Mouse (Mus musculus) hindbrain, embryonic 12.5 days (tissue): ENCODE measurements around the gene Zfp467. TPM values are rescaled to one million over a fixed set of nuclear protein-coding genes. Genes with fewer than 3 reads are reported as not detected.

ENCODE experiments used
- ATAC-seq: fragments of 200-750 bp; cut with Nextera tagmentation; 2 replicates; pipeline ENCODE4 v1.8.0; 2017; ENCODE audit warnings: moderate TSS enrichment; ENCODE audit not compliant: low FRiP score
- H3K27ac ChIP-seq: fragments of 300-500 bp; sonication (generic); 2 replicates; pipeline ENCODE4 v1.5.1; 2016; ENCODE audit warnings: mild to moderate bottlenecking
- H3K27me3 ChIP-seq: fragments of 300-500 bp; sonication (generic); 2 replicates; pipeline ENCODE4 v1.6.1; 2016; ENCODE audit warnings: mild to moderate bottlenecking
- H3K36me3 ChIP-seq: fragments of 300-500 bp; sonication (generic); 2 replicates; pipeline ENCODE4 v1.6.1; 2016; ENCODE audit warnings: mild to moderate bottlenecking
- H3K4me1 ChIP-seq: fragments of 300-500 bp; sonication (generic); 2 replicates; pipeline ENCODE4 v1.6.1; 2016
- H3K4me2 ChIP-seq: fragments of 300-500 bp; sonication (generic); replicated peaks from 2 replicates; pipeline ENCODE4 v1.6.1; 2016; ENCODE audit warnings: mild to moderate bottlenecking
- H3K4me3 ChIP-seq: fragments of 300-500 bp; sonication (generic); 2 replicates; pipeline ENCODE4 v1.5.1; 2016; ENCODE audit warnings: mild to moderate bottlenecking
- H3K9ac ChIP-seq: fragments of 300-500 bp; sonication (generic); 2 replicates; pipeline ENCODE4 v1.6.1; 2016; ENCODE audit warnings: mild to moderate bottlenecking, moderate library complexity
- H3K9me3 ChIP-seq: fragments of 300-500 bp; sonication (generic); replicated peaks from 2 replicates; pipeline ENCODE4 v1.6.1; 2016; ENCODE audit warnings: mild to moderate bottlenecking
- WGBS: fragments of 180-500 bp; shearing (Covaris S2); methylation state at CpG from one replicate; pipeline ENCODE4 v1.1.7; 2016; 5-methylcytosine and 5-hydroxymethylcytosine counted together
- polyA plus RNA-seq: library from polyadenylated mRNA; unstranded; fragments of >200 nt; fragmentation: Nextera tagmentation; extraction: Ambion mirVana; gene quantifications from 2 replicates; pipeline ENCODE4 v1.2.1, GENCODE M21; 2016

Zfp467 gene
- polyA plus RNA-seq, 1 experiment from 2014 or later = 22.2 TPM

DNA sequence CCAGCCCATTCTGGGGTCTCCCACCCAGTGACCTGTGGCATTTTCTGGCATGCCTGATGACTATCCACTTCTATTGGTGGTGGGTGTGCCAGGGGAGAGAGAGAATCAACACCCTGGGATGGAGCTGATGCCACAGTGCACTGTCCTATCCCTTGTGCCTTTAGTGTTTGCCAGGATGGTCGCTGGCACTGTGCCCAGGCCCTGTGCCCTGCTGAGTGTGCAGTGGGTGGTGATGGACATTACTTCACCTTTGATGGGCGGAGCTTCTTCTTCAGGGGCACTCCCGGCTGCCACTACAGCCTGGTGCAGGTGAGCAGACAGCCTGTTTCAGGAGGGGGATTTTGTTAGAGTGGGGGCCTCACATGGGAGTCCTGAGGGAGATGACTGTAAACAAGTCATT is 7.1 kb upstream of the Zfp467 start:
- Histone ChIP-seq H3K36me3 (no peaks in the 10 kb centered on the region), H3K4me3 (no peak overlapping the region), H3K27me3 (no peaks in the 10 kb centered on the region), H3K4me1 (no peaks in the 10 kb centered on the region), H3K9ac (no peak overlapping the region), H3K27ac (no peak overlapping the region), H3K4me2 (no peak overlapping the region), H3K9me3 (no peaks in the 10 kb centered on the region)
- no peak for ATAC-seq
- WGBS = 76% methylated on average over 3 of the region's 3 CpGs

DNA sequence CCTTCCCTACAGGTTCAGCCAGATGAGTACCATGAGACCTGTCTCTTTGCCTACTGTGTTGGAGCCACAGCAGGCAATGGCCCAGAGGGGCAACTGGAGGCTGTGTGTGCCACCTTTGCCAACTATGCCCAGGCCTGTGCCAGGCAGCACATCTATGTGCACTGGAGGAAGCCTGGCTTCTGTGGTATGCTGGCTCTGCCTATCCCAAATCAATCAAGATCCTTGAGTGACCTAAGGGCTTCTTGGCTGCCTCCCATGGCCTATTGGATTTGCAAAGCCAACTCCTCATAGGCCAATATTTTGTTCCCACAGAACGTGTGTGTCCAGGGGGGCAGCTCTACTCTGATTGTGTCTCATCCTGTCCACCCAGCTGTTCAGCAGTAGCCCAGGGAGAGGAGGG is 6.5 kb upstream of the Zfp467 start:
- no peaks in the 10 kb centered on the region for H3K36me3 ChIP-seq
- H3K4me2 ChIP-seq = no peak overlapping the region
- no peak overlapping the region for H3K27ac ChIP-seq
- H3K9ac ChIP-seq = no peak overlapping the region
- H3K4me3 ChIP-seq = no peak overlapping the region
- H3K27me3 ChIP-seq = no peaks in the 10 kb centered on the region
- no peak for ATAC-seq
- no peaks in the 10 kb centered on the region for H3K4me1 ChIP-seq
- no peaks in the 10 kb centered on the region for H3K9me3 ChIP-seq
- 94% methylated on average over 1 of the region's 1 CpGs for WGBS

DNA sequence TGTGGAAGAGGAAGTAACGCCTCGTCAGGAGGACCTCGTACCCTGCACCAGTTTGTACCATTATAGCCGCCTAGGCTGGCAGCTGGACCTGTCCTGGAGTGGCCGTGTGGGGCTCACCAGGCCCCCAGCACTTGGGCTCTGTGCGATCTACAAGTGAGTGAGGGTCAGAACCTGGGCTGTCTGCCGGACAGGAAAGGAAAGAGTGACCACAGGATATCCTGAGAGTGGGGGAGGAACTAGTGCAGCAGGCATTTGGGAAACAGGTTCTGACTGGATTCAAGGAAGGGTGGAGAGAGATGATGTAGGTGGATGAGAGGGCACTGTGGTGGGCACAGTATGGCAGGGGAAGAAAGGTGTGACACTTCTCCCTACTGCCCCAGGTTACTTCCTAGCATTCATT is 2.9 kb upstream of the Zfp467 start:
- Histone ChIP-seq H3K27ac (no peak overlapping the region), H3K4me1 (peaks cover 9% of the 10 kb centered on the region), H3K27me3 (no peaks in the 10 kb centered on the region), H3K36me3 (no peaks in the 10 kb centered on the region), H3K9me3 (no peaks in the 10 kb centered on the region), H3K4me2 (no peak overlapping the region), H3K4me3 (no peak overlapping the region), H3K9ac (no peak overlapping the region)
- WGBS = 78% methylated on average over 7 of the region's 7 CpGs
- ATAC-seq = no peak

DNA sequence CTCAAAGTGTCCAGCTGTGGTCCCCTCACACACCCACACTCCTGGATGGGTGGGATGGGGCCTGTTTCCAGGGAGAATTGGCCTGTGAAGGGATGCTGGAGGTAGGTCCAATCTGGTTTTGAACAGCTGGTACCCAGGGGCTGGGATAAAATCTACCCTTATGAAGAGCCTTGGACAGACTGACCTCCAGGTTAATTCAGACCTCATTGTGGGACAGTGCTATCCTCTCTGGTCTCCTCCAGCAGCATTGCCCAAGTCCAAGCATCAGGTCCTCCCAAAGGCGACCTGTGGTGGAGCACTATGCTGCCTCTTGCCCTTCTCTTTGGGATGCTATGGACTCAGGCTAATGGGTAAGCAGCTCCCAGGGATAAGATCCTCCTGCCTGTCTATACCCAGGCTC is 2.3 kb upstream of the Zfp467 start, which contains the start of gene Sspo:
Gene Sspo (plus strand): TSS at position 301 of the 400 bp plus-strand sequence.
- no peak within 1 kb of the TSS for H3K9ac ChIP-seq
- no peak within 1 kb of the TSS for H3K4me2 ChIP-seq
- peaks cover 15% of the 10 kb centered on the region for H3K4me1 ChIP-seq
- H3K9me3 ChIP-seq = no peaks in the 10 kb centered on the region
- no peak for ATAC-seq
- 81% methylated on average over 1 of the region's 1 CpGs for WGBS
- H3K4me3 ChIP-seq = no peak within 1 kb of the TSS
- H3K27me3 ChIP-seq = no peaks in the 10 kb centered on the region
- no peaks in the 10 kb centered on the region for H3K36me3 ChIP-seq
- H3K27ac ChIP-seq = no peak within 1 kb of the TSS

DNA sequence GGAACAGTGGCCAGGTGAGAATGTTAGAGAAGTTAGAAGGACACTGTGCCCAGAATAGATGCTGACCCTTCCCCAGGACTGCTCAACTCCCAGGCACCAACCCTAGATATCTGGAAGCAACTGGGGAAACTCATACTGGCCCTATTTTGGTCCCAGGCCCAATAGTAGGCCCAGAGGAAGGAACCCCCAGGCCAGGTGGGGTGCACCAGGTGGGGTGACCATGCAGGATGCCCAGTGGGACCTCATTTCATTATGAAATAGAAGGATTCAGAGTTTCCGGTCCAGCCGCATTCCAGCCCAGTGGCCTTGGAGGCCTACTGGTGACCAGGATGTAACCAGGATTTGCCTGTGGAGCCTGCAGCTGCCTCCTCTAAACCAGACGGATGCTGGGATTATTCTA is 1.3 kb upstream of the Zfp467 start:
- no peak for ATAC-seq
- Histone ChIP-seq H3K9ac (no peak overlapping the region), H3K4me1 (peaks cover 15% of the 10 kb centered on the region), H3K4me3 (no peak overlapping the region), H3K27ac (no peak overlapping the region), H3K4me2 (no peak overlapping the region), H3K27me3 (no peaks in the 10 kb centered on the region), H3K36me3 (peaks cover 5% of the 10 kb centered on the region), H3K9me3 (no peaks in the 10 kb centered on the region)
- WGBS = 68% methylated on average over 3 of the region's 3 CpGs

DNA sequence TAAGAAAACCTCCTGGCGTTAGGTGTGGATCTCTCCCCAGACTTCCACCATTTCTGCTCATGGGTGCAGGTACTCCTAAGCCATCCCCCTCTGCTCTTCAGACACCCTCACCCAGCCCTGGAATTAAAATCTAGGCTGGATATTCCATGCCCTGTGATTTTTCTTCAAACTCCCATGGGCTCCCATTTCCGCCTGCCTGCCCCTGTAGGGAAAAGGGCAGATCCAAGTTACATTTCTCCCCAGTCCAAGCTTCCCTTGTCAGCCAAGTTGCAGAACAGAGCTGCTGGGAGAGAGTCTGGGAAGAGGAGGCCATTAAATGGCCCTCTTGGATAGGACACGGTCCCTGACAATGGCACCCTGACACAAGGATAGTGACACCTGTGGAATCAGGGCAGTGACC is 631 bp upstream of the Zfp467 start:
- 0 out of 2 replicates have a peak overlapping the region, but pooled peaks have one; percentile 73 for H3K9ac ChIP-seq
- 33% methylated on average over 3 of the region's 3 CpGs for WGBS
- H3K9me3 ChIP-seq = no peaks in the 10 kb centered on the region
- ATAC-seq = no peak
- H3K36me3 ChIP-seq = peaks cover 11% of the 10 kb centered on the region
- H3K4me3 ChIP-seq = peak overlapping the region; percentile 68
- peaks cover 2% of the 10 kb centered on the region; the same call in 1 of the 2 replicates for H3K27me3 ChIP-seq
- peak overlapping the region; percentile 93; the same call in 1 of the 2 replicates for H3K27ac ChIP-seq
- H3K4me2 ChIP-seq = peak overlapping the region; percentile 91
- H3K4me1 ChIP-seq = peaks cover 17% of the 10 kb centered on the region

DNA sequence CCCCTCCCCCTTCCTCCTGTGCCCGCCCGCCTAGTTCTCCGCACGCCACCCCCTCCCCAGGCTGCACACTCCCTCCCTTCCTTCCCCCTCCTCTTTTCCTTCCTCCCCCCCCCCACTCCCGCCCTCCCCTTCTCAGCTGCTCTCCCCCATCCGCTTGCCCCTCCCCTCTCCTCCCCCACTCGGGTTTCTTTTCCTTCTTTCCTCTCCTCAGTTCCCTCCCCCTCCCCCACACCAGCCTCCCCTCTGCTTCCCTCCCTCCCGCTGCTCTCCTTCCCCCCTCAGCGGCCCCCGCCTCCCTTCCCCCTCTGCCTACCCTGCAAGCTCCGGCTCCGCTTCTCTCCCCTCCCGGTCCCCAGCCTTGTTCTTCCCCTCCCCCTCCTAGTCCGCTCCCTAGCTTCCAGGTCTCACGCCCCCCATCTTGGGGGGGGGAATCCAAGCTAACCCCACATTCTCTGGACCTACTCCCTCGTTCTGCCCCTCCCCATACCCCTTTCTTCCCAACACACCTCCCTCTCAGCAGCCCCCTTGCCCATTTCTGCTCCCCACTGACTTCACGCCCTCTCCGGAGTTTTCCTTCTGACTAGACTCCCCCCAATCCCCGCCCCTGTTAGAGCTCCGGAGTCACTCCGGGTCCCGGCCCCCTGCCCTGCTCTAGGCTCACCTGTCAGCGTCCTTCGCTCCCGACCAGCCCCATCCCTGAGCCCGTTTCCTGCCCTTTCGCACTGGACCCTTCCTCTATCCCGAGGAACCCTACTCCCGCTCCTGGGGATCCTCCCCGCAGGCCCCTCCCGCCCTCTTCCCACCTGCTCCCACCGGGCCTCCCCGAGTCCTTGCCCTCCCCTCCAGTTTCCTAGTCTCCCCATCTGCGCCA is 1.1 kb downstream of the Zfp467 start:
- H3K4me3 ChIP-seq = peak overlapping the region; percentile 68
- peak; percentile 69 for ATAC-seq

DNA sequence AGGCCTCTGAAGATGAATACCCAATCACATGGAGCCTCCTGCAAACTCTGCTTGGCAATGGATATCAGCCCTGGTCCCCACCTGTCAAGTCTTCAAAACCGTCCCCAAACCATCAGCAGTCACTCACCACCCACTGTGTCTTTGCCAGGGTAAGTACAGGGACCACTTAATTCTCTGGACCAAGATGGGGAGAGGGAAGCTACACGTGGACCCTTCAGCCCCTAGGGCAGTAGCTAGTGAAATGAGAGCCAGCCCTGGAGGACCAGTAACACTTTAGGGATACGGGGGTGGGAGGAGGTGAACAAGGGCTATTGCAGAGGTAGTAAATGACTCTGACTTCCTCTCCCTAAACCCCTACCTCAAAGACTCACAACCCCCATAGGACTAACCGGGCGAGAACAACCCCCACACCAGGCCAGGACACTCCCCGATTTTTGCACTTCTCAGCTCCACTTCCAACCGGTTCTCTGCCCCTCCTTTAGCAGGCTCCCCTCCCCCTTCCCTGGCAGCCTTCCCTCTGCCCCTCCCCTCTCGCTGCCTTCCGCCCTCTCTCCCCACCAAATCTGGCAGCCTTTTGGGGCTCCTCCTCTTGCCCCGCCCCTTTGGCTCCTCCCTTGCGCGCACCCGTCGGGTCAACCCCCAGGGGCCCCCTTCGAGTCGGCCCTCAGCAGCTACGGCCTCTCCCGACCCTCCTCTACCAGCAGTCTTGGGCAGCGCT is 1.9 kb downstream of the Zfp467 start:
- H3K4me2 ChIP-seq = peak overlapping the region; percentile 91
- ATAC-seq = peak; percentile 91
- H3K27me3 ChIP-seq = peaks cover 26% of the 10 kb centered on the region
- H3K4me3 ChIP-seq = peak overlapping the region; percentile 68
- H3K36me3 ChIP-seq = peaks cover 16% of the 10 kb centered on the region
- 2% methylated on average over 18 of the region's 19 CpGs for WGBS
- H3K4me1 ChIP-seq = peaks cover 42% of the 10 kb centered on the region
- peak overlapping the region; percentile 93 for H3K27ac ChIP-seq
- H3K9me3 ChIP-seq = no peaks in the 10 kb centered on the region
- peak overlapping the region; percentile 73 for H3K9ac ChIP-seq

More for the DNA sequence above, 1.1 kb downstream of the Zfp467 start:
- Histone ChIP-seq H3K4me2 (peak overlapping the region; percentile 91), H3K9me3 (no peaks in the 10 kb centered on the region), H3K27ac (peak overlapping the region; percentile 93), H3K4me1 (peaks cover 34% of the 10 kb centered on the region), H3K36me3 (peaks cover 14% of the 10 kb centered on the region), H3K9ac (peak overlapping the region; percentile 73), H3K27me3 (peaks cover 18% of the 10 kb centered on the region)
- WGBS = 1% methylated on average over 28 of the region's 34 CpGs

DNA sequence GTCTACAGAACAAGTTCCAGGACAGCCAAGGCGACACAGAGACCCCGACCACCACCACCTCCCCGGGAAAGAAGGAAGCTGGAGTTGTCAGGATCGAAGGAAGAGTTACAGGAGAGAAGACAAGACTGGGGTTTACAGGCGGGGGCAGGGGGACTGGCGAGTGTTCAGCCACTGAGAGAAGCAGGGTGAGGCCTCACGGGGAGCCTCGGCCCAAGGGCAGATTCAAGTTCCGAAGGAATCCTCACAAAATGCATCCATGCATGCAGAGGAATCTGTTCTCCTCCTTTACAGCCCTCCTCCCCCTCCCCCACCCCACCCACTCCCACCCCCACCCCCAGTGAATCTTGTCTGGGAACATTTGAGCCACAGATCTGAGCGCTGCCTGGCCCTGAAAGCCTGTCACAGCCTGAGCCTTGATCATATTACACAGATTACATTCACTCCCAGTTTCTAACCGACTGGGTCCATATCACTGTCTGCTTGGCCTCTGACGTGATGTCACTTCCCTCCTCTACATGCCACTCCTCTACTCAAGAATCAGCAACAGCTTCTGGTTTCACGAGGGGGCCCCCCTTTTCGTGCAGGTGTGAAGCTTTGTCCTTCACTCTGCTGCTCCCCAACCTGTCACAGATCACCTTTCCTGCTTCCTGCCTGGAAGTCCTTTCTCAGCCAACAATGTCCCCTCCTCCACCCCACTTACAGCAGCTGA is 5.2 kb downstream of the Zfp467 start:
- 44% methylated on average over 14 of the region's 14 CpGs for WGBS
- Histone ChIP-seq H3K4me2 (no peak overlapping the region), H3K27ac (no peak overlapping the region), H3K9ac (no peak overlapping the region), H3K4me3 (no peak overlapping the region), H3K27me3 (peaks cover 51% of the 10 kb centered on the region), H3K9me3 (no peaks in the 10 kb centered on the region), H3K4me1 (peaks cover 47% of the 10 kb centered on the region), H3K36me3 (peaks cover 32% of the 10 kb centered on the region)
- ATAC-seq = no peak

DNA sequence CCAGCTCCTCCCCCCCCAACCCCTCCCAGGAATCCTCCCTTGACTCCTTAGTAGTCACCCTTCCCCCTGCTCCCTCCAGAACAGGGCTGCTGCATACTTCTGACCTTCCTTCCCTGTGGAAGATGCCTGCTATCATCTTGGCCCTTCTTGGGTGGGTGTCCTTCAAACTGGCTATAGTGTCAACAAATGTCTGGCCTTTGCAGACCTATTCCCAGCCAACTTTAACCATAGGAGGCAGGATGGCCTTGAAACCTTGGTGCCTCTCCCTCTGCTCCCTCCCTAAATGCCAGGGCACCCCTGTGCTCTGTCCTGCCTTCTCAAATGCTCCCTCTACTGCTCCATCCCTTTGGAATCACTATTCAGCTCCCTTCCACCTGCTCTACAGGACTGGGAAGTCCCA is 6.0 kb downstream of the Zfp467 start:
- H3K4me3 ChIP-seq = no peak overlapping the region
- H3K27me3 ChIP-seq = peaks cover 51% of the 10 kb centered on the region
- H3K4me1 ChIP-seq = peaks cover 47% of the 10 kb centered on the region
- peak overlapping the region; percentile 23; the same call in 1 of the 2 replicates for H3K9ac ChIP-seq
- H3K4me2 ChIP-seq = no peak overlapping the region
- H3K27ac ChIP-seq = no peak overlapping the region
- peaks cover 32% of the 10 kb centered on the region for H3K36me3 ChIP-seq
- no peaks in the 10 kb centered on the region for H3K9me3 ChIP-seq
- no peak for ATAC-seq

DNA sequence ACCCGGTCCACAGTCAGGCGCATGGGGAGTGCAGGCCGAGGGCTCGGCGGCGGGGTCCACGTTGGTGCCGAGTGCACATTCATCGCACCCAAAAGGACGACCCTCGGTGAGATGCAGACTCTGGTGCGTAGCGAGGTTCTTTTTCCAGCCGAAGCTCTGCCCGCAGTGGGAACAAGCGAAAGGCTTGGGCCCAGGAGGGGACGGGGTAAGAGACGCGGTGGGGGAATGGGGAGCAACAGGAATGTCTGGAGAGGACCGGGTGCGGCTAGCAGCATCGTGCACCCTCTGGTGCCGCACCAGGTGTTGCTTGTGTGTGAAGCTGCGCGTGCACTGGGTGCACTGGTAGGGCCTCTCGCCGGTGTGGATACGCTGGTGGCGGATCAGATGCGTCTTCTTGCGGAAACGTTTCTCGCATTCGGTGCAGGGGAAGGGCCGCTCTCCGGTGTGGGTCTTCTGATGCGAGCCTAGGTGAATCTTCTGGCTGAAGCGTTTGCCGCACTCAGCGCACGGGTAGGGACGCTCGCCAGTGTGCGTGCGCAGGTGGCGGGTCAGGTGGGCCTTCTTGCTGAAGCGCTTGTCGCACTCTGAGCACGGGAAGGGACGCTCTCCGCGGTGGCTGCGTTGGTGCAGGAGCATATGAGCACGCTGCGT is 7.0 kb downstream of the Zfp467 start:
- Histone ChIP-seq H3K27me3 (peaks cover 51% of the 10 kb centered on the region), H3K36me3 (peaks cover 32% of the 10 kb centered on the region), H3K4me2 (peak overlapping the region; percentile 45), H3K9ac (0 out of 2 replicates have a peak overlapping the region, but pooled peaks have one; percentile 23), H3K9me3 (no peaks in the 10 kb centered on the region), H3K4me3 (peak overlapping the region; percentile 25), H3K4me1 (peaks cover 43% of the 10 kb centered on the region), H3K27ac (no peak overlapping the region)
- WGBS = 9% methylated on average over 55 of the region's 55 CpGs
- ATAC-seq = peak; percentile 11; the same call in 1 of the 2 replicates
